Mouse (Mus musculus): ENCODE measurements around the gene Ccdc184.

- TF ChIP-seq GATA1 (IDR thresholded peaks at IDR 0.05; ENCODE audit: borderline replicate concordance, low read length) (no peak), FLI1 (IDR thresholded peaks at IDR 0.05; ENCODE audit: low read length) (no peak)
Measured at GRCm38 (mm10) chr15:98157253-98157652, 9.7 kb upstream of the Ccdc184 start.
